Mouse (Mus musculus): Measurements from ENCODE around the gene Bend3. TPM values are rescaled to one million over a fixed set of nuclear protein-coding genes. Genes with fewer than 3 reads are reported as not detected.

Gene Bend3
- total RNA-seq, 1 experiment = 23.2 TPM

- Histone ChIP-seq H3K4me3 (ENCODE audit: insufficient read depth in 1 of 2, low read depth in 1 of 2, low read length in 2 of 2, poor library complexity in 1 of 2, severe bottlenecking in 1 of 2) (no peak overlapping the region), H3K4me1 (ENCODE audit: control insufficient read depth in 2 of 2, insufficient read depth in 2 of 2, low read length in 2 of 2, poor library complexity in 1 of 2) (peaks cover 0 to 16% of the 10 kb centered on the region in 2 experiments; a peak in 3 of 4 replicates), H3K27ac (ENCODE audit: insufficient read depth, low read depth, low read length, poor library complexity, severe bottlenecking) (no peak overlapping the region), H3K9me3 (ENCODE audit: control insufficient read depth, insufficient read depth, low read depth, low read length) (no peaks in the 10 kb centered on the region), H3K36me3 (ENCODE audit: control insufficient read depth, insufficient read depth, low read length, poor library complexity, severe bottlenecking) (no peaks in the 10 kb centered on the region), H3K9ac (ENCODE audit: insufficient read depth, low read depth, low read length, poor library complexity, severe bottlenecking) (no peak overlapping the region)
- TF ChIP-seq CHD2 (IDR thresholded peaks at IDR 0.05; ENCODE audit: low read depth, low read length) (no peak), ZC3H11A (IDR thresholded peaks at IDR 0.05; ENCODE audit: borderline replicate concordance, low read depth, low read length) (no peak), MAFK (IDR thresholded peaks at IDR 0.05; ENCODE audit: insufficient read depth, low read depth, low read length) (no peak), HCFC1 (IDR thresholded peaks at IDR 0.05; ENCODE audit: borderline replicate concordance, insufficient read depth, low read length) (no peak), ZNF384 (IDR thresholded peaks at IDR 0.05; ENCODE audit: low read depth, low read length) (no peak)
- no peak for DNase-seq (ENCODE audit: low read depth, low spot score)
- in situ Hi-C loops (cut with MboI; ENCODE audit: low sequenced_read_pairs in 2 of 2, unreplicated experiment in 2 of 2) = no loop called here
Observed at GRCm38 (mm10) chr10:43463227-43463626, 15.4 kb upstream of the Bend3 start.

DNA sequence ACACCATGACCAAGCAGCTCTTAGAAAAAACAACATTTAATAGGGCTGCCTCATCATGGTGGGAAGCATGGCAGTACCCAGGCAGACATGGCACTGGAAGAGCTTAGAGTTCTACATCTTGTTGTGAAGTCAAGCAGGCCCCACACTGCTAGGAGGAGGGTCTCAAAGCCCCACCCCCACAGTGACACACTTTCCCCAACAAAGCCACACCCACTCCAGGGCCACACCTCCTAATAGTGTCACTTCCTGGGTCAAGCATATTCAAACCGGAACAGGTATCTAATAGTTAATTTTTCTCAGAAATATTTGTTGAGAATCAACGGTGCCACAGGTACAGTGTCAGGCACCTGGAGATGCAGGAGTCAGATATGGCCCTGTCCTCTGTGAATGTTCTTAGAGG, 12.4 kb upstream of the Bend3 start:
- Histone ChIP-seq H3K27ac (ENCODE audit: insufficient read depth, low read depth, low read length, poor library complexity, severe bottlenecking) (no peak overlapping the region), H3K36me3 (ENCODE audit: control insufficient read depth, insufficient read depth, low read length, poor library complexity, severe bottlenecking) (no peaks in the 10 kb centered on the region), H3K9me3 (ENCODE audit: control insufficient read depth, insufficient read depth, low read depth, low read length) (no peaks in the 10 kb centered on the region), H3K4me3 (ENCODE audit: insufficient read depth in 1 of 2, low read depth in 1 of 2, low read length in 2 of 2, poor library complexity in 1 of 2, severe bottlenecking in 1 of 2) (no peak overlapping the region), H3K9ac (ENCODE audit: insufficient read depth, low read depth, low read length, poor library complexity, severe bottlenecking) (no peak overlapping the region), H3K4me1 (ENCODE audit: control insufficient read depth in 2 of 2, insufficient read depth in 2 of 2, low read length in 2 of 2, poor library complexity in 1 of 2) (peaks cover 0 to 18% of the 10 kb centered on the region in 2 experiments; a peak in 3 of 4 replicates)
- DNase-seq (ENCODE audit: low read depth, low spot score) = no peak
- in situ Hi-C loops (cut with MboI; ENCODE audit: low sequenced_read_pairs in 2 of 2, unreplicated experiment in 2 of 2) = no loop called here
- TF ChIP-seq HCFC1 (IDR thresholded peaks at IDR 0.05; ENCODE audit: borderline replicate concordance, insufficient read depth, low read length) (no peak), CHD2 (IDR thresholded peaks at IDR 0.05; ENCODE audit: low read depth, low read length) (no peak), ZC3H11A (IDR thresholded peaks at IDR 0.05; ENCODE audit: borderline replicate concordance, low read depth, low read length) (no peak), MAFK (IDR thresholded peaks at IDR 0.05; ENCODE audit: insufficient read depth, low read depth, low read length) (no peak), ZNF384 (IDR thresholded peaks at IDR 0.05; ENCODE audit: low read depth, low read length) (no peak)

DNA sequence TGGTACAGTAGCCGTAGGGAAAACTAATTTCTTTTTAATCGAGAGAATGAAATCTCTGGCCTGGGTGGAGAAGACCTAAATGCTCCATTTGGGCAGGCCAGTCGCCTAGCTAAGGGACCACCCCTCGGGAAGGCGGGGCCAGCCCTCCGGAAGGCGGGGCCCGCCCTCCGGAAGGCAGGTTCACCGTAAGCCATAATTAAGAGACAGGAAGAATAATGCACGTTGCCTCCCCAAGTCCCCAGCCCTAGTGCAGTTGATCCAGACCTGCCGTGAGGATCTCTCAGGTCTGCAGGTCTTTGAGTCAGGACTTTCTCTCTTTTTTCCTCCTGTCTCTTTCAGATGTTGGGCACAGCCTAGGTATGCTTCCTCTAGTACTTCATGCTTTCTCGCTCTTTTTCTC, 11.0 kb upstream of the Bend3 start:
- TF ChIP-seq ZC3H11A (IDR thresholded peaks at IDR 0.05; ENCODE audit: borderline replicate concordance, low read depth, low read length) (no peak), MAFK (IDR thresholded peaks at IDR 0.05; ENCODE audit: insufficient read depth, low read depth, low read length) (no peak), ZNF384 (IDR thresholded peaks at IDR 0.05; ENCODE audit: low read depth, low read length) (no peak), HCFC1 (IDR thresholded peaks at IDR 0.05; ENCODE audit: borderline replicate concordance, insufficient read depth, low read length) (no peak), CHD2 (IDR thresholded peaks at IDR 0.05; ENCODE audit: low read depth, low read length) (no peak)
- Histone ChIP-seq H3K4me3 (ENCODE audit: insufficient read depth in 1 of 2, low read depth in 1 of 2, low read length in 2 of 2, poor library complexity in 1 of 2, severe bottlenecking in 1 of 2) (peak overlapping the region; percentile 32 to 67), H3K27ac (ENCODE audit: insufficient read depth, low read depth, low read length, poor library complexity, severe bottlenecking) (no peak overlapping the region), H3K9me3 (ENCODE audit: control insufficient read depth, insufficient read depth, low read depth, low read length) (no peaks in the 10 kb centered on the region), H3K9ac (ENCODE audit: insufficient read depth, low read depth, low read length, poor library complexity, severe bottlenecking) (peak overlapping the region; percentile 41; the same call in 1 of the 2 replicates), H3K36me3 (ENCODE audit: control insufficient read depth, insufficient read depth, low read length, poor library complexity, severe bottlenecking) (no peaks in the 10 kb centered on the region), H3K4me1 (ENCODE audit: control insufficient read depth in 2 of 2, insufficient read depth in 2 of 2, low read length in 2 of 2, poor library complexity in 1 of 2) (peaks cover 0 to 18% of the 10 kb centered on the region in 2 experiments; a peak in 3 of 4 replicates)
- DNase-seq (ENCODE audit: low read depth, low spot score) = no peak
- in situ Hi-C loops (cut with MboI; ENCODE audit: low sequenced_read_pairs in 2 of 2, unreplicated experiment in 2 of 2) = no loop called here

DNA sequence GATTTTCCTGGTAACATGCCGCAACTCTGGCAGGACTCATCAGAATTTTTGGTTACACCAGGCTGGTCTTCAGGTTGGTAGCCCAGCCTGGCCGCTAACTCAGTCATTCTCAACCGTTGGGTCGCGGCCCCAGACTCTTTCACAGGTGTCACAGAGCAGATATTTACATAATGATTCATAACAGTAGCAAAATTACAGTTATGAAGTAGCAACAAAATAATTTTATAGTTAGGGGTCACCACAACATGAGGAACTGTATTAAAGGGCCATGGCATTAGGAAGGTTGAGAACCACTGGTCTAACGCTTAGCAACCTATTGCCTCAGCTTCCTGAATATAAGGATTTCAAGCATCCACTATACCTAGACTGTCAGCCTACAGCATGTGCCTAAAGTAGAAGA, 10.3 kb upstream of the Bend3 start:
- Histone ChIP-seq H3K36me3 (ENCODE audit: control insufficient read depth, insufficient read depth, low read length, poor library complexity, severe bottlenecking) (no peaks in the 10 kb centered on the region), H3K4me3 (ENCODE audit: insufficient read depth in 1 of 2, low read depth in 1 of 2, low read length in 2 of 2, poor library complexity in 1 of 2, severe bottlenecking in 1 of 2) (no peak overlapping the region), H3K27ac (ENCODE audit: insufficient read depth, low read depth, low read length, poor library complexity, severe bottlenecking) (no peak overlapping the region), H3K4me1 (ENCODE audit: control insufficient read depth in 2 of 2, insufficient read depth in 2 of 2, low read length in 2 of 2, poor library complexity in 1 of 2) (peaks cover 0 to 16% of the 10 kb centered on the region in 2 experiments; a peak in 3 of 4 replicates), H3K9ac (ENCODE audit: insufficient read depth, low read depth, low read length, poor library complexity, severe bottlenecking) (no peak overlapping the region), H3K9me3 (ENCODE audit: control insufficient read depth, insufficient read depth, low read depth, low read length) (no peaks in the 10 kb centered on the region)
- DNase-seq (ENCODE audit: low read depth, low spot score) = no peak
- TF ChIP-seq MAFK (IDR thresholded peaks at IDR 0.05; ENCODE audit: insufficient read depth, low read depth, low read length) = no peak
- no peak for TF ChIP-seq ZC3H11A (IDR thresholded peaks at IDR 0.05; ENCODE audit: borderline replicate concordance, low read depth, low read length)
- no peak for TF ChIP-seq ZNF384 (IDR thresholded peaks at IDR 0.05; ENCODE audit: low read depth, low read length)
- TF ChIP-seq CHD2 (IDR thresholded peaks at IDR 0.05; ENCODE audit: low read depth, low read length) = no peak
- TF ChIP-seq HCFC1 (IDR thresholded peaks at IDR 0.05; ENCODE audit: borderline replicate concordance, insufficient read depth, low read length) = no peak
- in situ Hi-C loops (cut with MboI; ENCODE audit: low sequenced_read_pairs in 2 of 2, unreplicated experiment in 2 of 2) = no loop called here
